In genomic region chr12:72945301-72946063, GRCm38 (mm10) we compare ENCODE assay signal across 9 mouse cellular contexts. TPM values are rescaled to one million over a fixed set of nuclear protein-coding genes. Genes with fewer than 3 reads are reported as not detected.
DNase-seq lines count a peak whose midpoint lies in the region; ATAC-seq and TF ChIP-seq lines count a peak whose summit lies in the region.
"Had no signal": no experiment of that assay in that cellular context is flagged by ENCODE, and none has a peak within 500 bp of the region (broad histone marks: within the 10 kb centered on the region; RNA-seq: fewer than 3 reads in every experiment).

No protein-coding gene starts in this region.

- TF ChIP-seq CTCF in hindbrain, postnatal 0 days (IDR thresholded peaks at IDR 0.05; ENCODE audit: low read depth), result no peak
- no peak for TF ChIP-seq CTCF in cerebellum, adult 2 months (IDR thresholded peaks at IDR 0.05; ENCODE audit: borderline replicate concordance, insufficient read depth, low read depth, low read length)

- H3K4me2 ChIP-seq in hindbrain, postnatal 0 days (ENCODE audit: low read depth, low read length), result peak overlapping the region; percentile 44
- peak overlapping the region; percentile 66 for H3K4me2 ChIP-seq in neural tube, embryonic 12.5 days (replicated peaks)

- H3K9me3 ChIP-seq in embryonic facial prominence, embryonic 10.5 days, result no peaks in the 10 kb centered on the region
- no peaks in the 10 kb centered on the region for H3K9me3 ChIP-seq in hindbrain, postnatal 0 days (ENCODE audit: low read length)
- no peaks in the 10 kb centered on the region for H3K9me3 ChIP-seq in neural tube, embryonic 12.5 days

- H3K4me1 ChIP-seq in embryonic facial prominence, embryonic 10.5 days, result peaks cover 29% of the 10 kb centered on the region
- H3K4me1 ChIP-seq in hindbrain, postnatal 0 days (ENCODE audit: insufficient read depth, low read length), result no peaks in the 10 kb centered on the region
- H3K4me1 ChIP-seq in neural tube, embryonic 12.5 days, result peaks cover 10% of the 10 kb centered on the region
- no peaks in the 10 kb centered on the region for H3K4me1 ChIP-seq in cerebellum, adult 2 months (ENCODE audit: control insufficient read depth, insufficient read depth, low read length)

- no peaks in the 10 kb centered on the region for H3K36me3 ChIP-seq in embryonic facial prominence, embryonic 10.5 days (replicated peaks)
- H3K36me3 ChIP-seq in hindbrain, postnatal 0 days (ENCODE audit: insufficient read depth, low read length), result no peaks in the 10 kb centered on the region
- no peaks in the 10 kb centered on the region for H3K36me3 ChIP-seq in neural tube, embryonic 12.5 days

- H3K27ac ChIP-seq in embryonic facial prominence, embryonic 10.5 days (replicated peaks), result peak overlapping the region; percentile 81
- H3K27ac ChIP-seq in hindbrain, postnatal 0 days, result no peak overlapping the region
- H3K27ac ChIP-seq in neural tube, embryonic 12.5 days, result no peak overlapping the region
- no peak overlapping the region for H3K27ac ChIP-seq in cerebellum, adult 2 months (ENCODE audit: insufficient read depth, low read length)

- under 1% methylated on average over 89 of the region's 89 CpGs for WGBS in embryonic facial prominence, embryonic 10.5 days
- WGBS in hindbrain, postnatal 0 days, result under 1% methylated on average over 70 of the region's 89 CpGs
- under 1% methylated on average over 89 of the region's 89 CpGs for WGBS in neural tube, embryonic 12.5 days
- under 1% methylated on average over 89 of the region's 89 CpGs for WGBS in cerebellum, adult 2 months

- H3K9ac ChIP-seq in hindbrain, postnatal 0 days (replicated peaks; ENCODE audit: low read length), result no peak overlapping the region
- peak overlapping the region; percentile 40 for H3K9ac ChIP-seq in neural tube, embryonic 12.5 days

- no peak for TF ChIP-seq POLR2A in cerebellum, adult 2 months (IDR thresholded peaks at IDR 0.05; ENCODE audit: borderline replicate concordance, insufficient read depth, low read length)

- DNase-seq in kidney, postnatal 4 days, result peak; percentile 18 to 27
- DNase-seq in kidney, adult 9 months, result no peak
- DNase-seq in embryonic facial prominence, embryonic 10.5 days (ENCODE audit: low spot score), result peak; percentile 80
- no peak for DNase-seq in hindbrain, postnatal 0 days (ENCODE audit: low spot score)
- DNase-seq in ovary, postnatal 14 days (ENCODE audit: low spot score), result no peak
- no peak for DNase-seq in B cell, adult 2 months
- DNase-seq in cerebellum, adult 2 months, result no peak

- peaks cover 100% of the 10 kb centered on the region for H3K27me3 ChIP-seq in embryonic facial prominence, embryonic 10.5 days (replicated peaks; ENCODE audit: low read depth, poor library complexity, severe bottlenecking)
- peaks cover 88% of the 10 kb centered on the region for H3K27me3 ChIP-seq in hindbrain, postnatal 0 days (ENCODE audit: insufficient read depth, low read length)
- peaks cover 92% of the 10 kb centered on the region for H3K27me3 ChIP-seq in neural tube, embryonic 12.5 days (replicated peaks)
- peaks cover 14% of the 10 kb centered on the region; the same call in 1 of the 2 replicates for H3K27me3 ChIP-seq in cerebellum, adult 2 months (ENCODE audit: control insufficient read depth, insufficient read depth, low read length)

- no peak for ATAC-seq in hindbrain, postnatal 0 days
- peak; percentile 70 for ATAC-seq in neural tube, embryonic 12.5 days (ENCODE audit: low FRiP score, low read depth)

- peak overlapping the region; percentile 64 for H3K4me3 ChIP-seq in embryonic facial prominence, embryonic 10.5 days
- H3K4me3 ChIP-seq in hindbrain, postnatal 0 days (ENCODE audit: low read length), result peak overlapping the region; percentile 28
- peak overlapping the region; percentile 38 for H3K4me3 ChIP-seq in neural tube, embryonic 12.5 days
- H3K4me3 ChIP-seq in cerebellum, adult 2 months (replicated peaks; ENCODE audit: insufficient read depth, low read depth, low read length), result no peak overlapping the region
- H3K4me3 ChIP-seq: myocyte had no signal

RNA-seq across cellular contexts. Expression of gene 4930447C04Rik, which starts 4.9 kb away (rescaled TPM):
- 5.2 and 6.4 TPM in 2 replicates for polyA plus RNA-seq in embryonic facial prominence, embryonic 10.5 days (2016; fragmentation: Nextera tagmentation; extraction: Ambion mirVana)
- 1.7 and 3.7 TPM in 2 replicates for total RNA-seq in hindbrain, postnatal 0 days (2014; rRNA removed)
- polyA plus RNA-seq in hindbrain, postnatal 0 days (2015; fragmentation: Nextera tagmentation; extraction: Ambion mirVana), result 7.9 and 8.8 TPM in 2 replicates
- 3.5 and 3.6 TPM in 2 replicates for polyA plus RNA-seq in neural tube, embryonic 12.5 days (2016; fragmentation: Nextera tagmentation; extraction: Ambion mirVana)
- polyA plus RNA-seq in cerebellum, adult 2 months (2012; rRNA removed), result 6.1 and 9.1 TPM in 2 replicates
- polyA plus RNA-seq: myocyte had no signal

RNA-seq across cellular contexts. Expression of gene Six6, which starts 5.8 kb away (rescaled TPM):
- 6.5 and 8.7 TPM in 2 replicates for polyA plus RNA-seq in embryonic facial prominence, embryonic 10.5 days (2016; fragmentation: Nextera tagmentation; extraction: Ambion mirVana)
- 0.22 TPM in 1 of 2 replicates, not detected in the other for total RNA-seq in hindbrain, postnatal 0 days (2014; rRNA removed)
- not detected in 2 replicates for polyA plus RNA-seq in hindbrain, postnatal 0 days (2015; fragmentation: Nextera tagmentation; extraction: Ambion mirVana)
- not detected in 2 replicates for polyA plus RNA-seq in neural tube, embryonic 12.5 days (2016; fragmentation: Nextera tagmentation; extraction: Ambion mirVana)
- not detected in 2 replicates for polyA plus RNA-seq in cerebellum, adult 2 months (2012; rRNA removed)
- polyA plus RNA-seq: myocyte had no signal

Comparison
In these comparisons a context has a peak if more than half of its experiments do, and no peak if none do; other contexts are left out.
1. DNase-seq: peak in kidney, postnatal 4 days (2 of 2) and embryonic facial prominence, embryonic 10.5 days (single experiment); none in kidney, adult 9 months (single experiment), hindbrain, postnatal 0 days (single experiment), ovary, postnatal 14 days (single experiment), B cell, adult 2 months (0 of 2) and cerebellum, adult 2 months (0 of 2).